Mouse (Mus musculus) neural tube, embryonic 15.5 days (tissue): ENCODE data around the gene Sytl3. TPM values are rescaled to one million over a fixed set of nuclear protein-coding genes. Genes with fewer than 3 reads are reported as not detected.
A peak's percentile ranks its signal among the peaks of the same experiment; 100 is the strongest.
"Not testable (repeated sequence)": the region's sequence is repeated elsewhere in the genome, so short reads cannot be mapped to it uniquely, and the experiment has no call there.

Source experiments
- ATAC-seq: fragments of 200-750 bp; cut with Nextera tagmentation; 2 replicates; pipeline ENCODE4 v1.8.0; 2017; ENCODE audit warnings: mild to moderate bottlenecking, moderate TSS enrichment, moderate library complexity; ENCODE audit not compliant: low FRiP score
- H3K27ac ChIP-seq: fragments of 300-500 bp; sonication (generic); replicated peaks from 2 replicates; pipeline ENCODE4 v1.5.1; 2015; ENCODE audit warnings: mild to moderate bottlenecking, inconsistent platforms
- H3K27me3 ChIP-seq: fragments of 300-500 bp; sonication (generic); replicated peaks from 2 replicates; pipeline ENCODE4 v1.6.1; 2015; ENCODE audit warnings: inconsistent platforms
- H3K36me3 ChIP-seq: fragments of 300-500 bp; sonication (generic); 2 replicates; pipeline ENCODE4 v1.6.1; 2015; ENCODE audit warnings: inconsistent platforms
- H3K4me1 ChIP-seq: fragments of 300-500 bp; sonication (generic); 2 replicates; pipeline ENCODE4 v1.6.1; 2015; ENCODE audit warnings: inconsistent platforms
- H3K4me2 ChIP-seq: fragments of 300-500 bp; sonication (generic); 2 replicates; pipeline ENCODE4 v1.6.1; 2015; ENCODE audit warnings: inconsistent platforms, mild to moderate bottlenecking, moderate library complexity
- H3K4me3 ChIP-seq: fragments of 300-500 bp; sonication (generic); replicated peaks from 2 replicates; pipeline ENCODE4 v1.5.1; 2015; ENCODE audit warnings: mild to moderate bottlenecking, inconsistent platforms
- H3K9ac ChIP-seq: fragments of 300-500 bp; sonication (generic); replicated peaks from 2 replicates; pipeline ENCODE4 v1.6.1; 2015; ENCODE audit warnings: mild to moderate bottlenecking, inconsistent platforms
- H3K9me3 ChIP-seq: fragments of 300-500 bp; sonication (generic); replicated peaks from 2 replicates; pipeline ENCODE4 v1.6.1; 2016; ENCODE audit warnings: inconsistent platforms
- WGBS: fragments of 180-500 bp; shearing (Covaris S2); methylation state at CpG from one replicate; pipeline ENCODE4 v1.1.7; 2015; ENCODE audit warnings: mixed read lengths; 5-methylcytosine and 5-hydroxymethylcytosine counted together
- polyA plus RNA-seq: library from polyadenylated mRNA; unstranded; fragments of >200 nt; fragmentation: Nextera tagmentation; extraction: Ambion mirVana; gene quantifications from 2 replicates; pipeline ENCODE4 v1.2.1, GENCODE M21; 2015

Sytl3 gene
- 1.2 and 7.0 TPM in 2 replicates for polyA plus RNA-seq

- H3K9me3 ChIP-seq, H3K27me3 ChIP-seq, H3K4me3 ChIP-seq, H3K36me3 ChIP-seq, ATAC-seq, H3K27ac ChIP-seq, H3K4me1 ChIP-seq, H3K9ac ChIP-seq, H3K4me2 ChIP-seq: not testable (repeated sequence)
- WGBS: 87% methylated on average over 4 of the region's 7 CpGs
Measured at GRCm38 (mm10) chr17:6658801-6659200, at the start of gene Sytl3. TSS of gene Sytl3 (plus strand) at chr17:6659093.

GRCm38 (mm10) chr17:6613524-6613923 lies 45.4 kb upstream of the Sytl3 start:
- H3K4me1 ChIP-seq, H3K4me2 ChIP-seq, H3K36me3 ChIP-seq, H3K9ac ChIP-seq, H3K27ac ChIP-seq, H3K4me3 ChIP-seq, H3K9me3 ChIP-seq, H3K27me3 ChIP-seq, ATAC-seq: not testable (repeated sequence)
- 45% methylated on average over 12 of the region's 14 CpGs for WGBS

DNA sequence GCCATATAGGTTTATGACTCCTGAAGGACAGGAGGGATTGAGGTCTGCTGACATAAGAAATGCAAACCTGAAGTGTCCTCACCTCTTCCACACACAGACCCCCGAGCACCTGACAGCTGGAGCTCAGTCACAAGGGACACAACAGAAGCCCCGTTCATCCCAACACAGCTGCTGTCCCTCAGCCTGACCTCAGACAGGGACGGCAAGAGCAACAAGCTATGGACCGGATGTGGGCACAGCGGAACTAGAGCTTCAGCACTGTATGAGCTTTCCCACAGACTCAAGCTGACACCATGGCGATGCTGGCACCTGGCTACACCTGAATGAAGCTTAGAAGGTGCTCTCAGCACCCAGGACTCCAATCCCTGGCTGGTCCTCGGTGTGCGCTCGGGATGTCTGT lies 44.6 kb upstream of the Sytl3 start:
- H3K36me3 ChIP-seq, H3K27me3 ChIP-seq, H3K4me2 ChIP-seq, H3K4me1 ChIP-seq, H3K9ac ChIP-seq, H3K4me3 ChIP-seq, H3K9me3 ChIP-seq, ATAC-seq, H3K27ac ChIP-seq: not testable (repeated sequence)
- 87% methylated on average over 4 of the region's 9 CpGs for WGBS

GRCm38 (mm10) chr17:6616731-6617130 lies 42.2 kb upstream of the Sytl3 start:
- not testable (repeated sequence) for H3K9me3 ChIP-seq, ATAC-seq, H3K4me1 ChIP-seq, H3K4me2 ChIP-seq, H3K36me3 ChIP-seq, H3K9ac ChIP-seq, H3K27ac ChIP-seq, H3K27me3 ChIP-seq, H3K4me3 ChIP-seq
- WGBS: 98% methylated on average over 9 of the region's 9 CpGs

DNA sequence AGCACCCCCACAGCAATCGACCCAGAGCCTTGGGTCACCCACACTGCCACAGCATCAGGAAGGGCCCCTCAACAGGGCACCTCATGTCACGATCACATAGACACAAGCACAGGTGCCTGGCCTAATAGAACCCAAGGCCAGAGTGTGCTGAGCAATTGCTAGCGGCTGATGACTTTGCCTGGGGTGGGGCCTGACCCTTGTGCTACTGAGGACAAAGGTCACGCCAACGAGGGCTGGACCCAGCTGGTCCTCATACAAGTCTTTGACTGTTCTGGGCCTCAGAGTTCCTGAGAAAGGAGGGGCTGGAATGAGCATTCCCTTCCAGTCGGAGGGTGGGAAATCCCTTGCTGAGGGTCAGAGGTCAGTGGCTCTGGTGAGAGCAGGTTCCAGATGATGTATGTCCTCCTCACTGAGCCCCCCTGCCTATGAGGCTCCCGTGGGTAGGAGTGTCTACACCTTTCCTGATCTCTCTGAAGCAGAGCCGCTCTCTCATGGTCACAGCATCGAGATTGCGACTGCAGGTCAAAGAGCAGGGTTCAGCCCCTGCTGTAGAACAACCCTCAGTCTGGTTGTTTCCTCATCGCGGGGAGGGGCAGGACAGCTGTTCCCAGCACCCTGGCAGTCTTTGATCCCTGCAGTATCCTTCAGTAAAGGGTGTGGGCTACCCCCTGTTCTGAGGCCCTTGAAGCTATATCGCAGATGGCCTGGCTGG lies 41.0 kb upstream of the Sytl3 start:
- not testable (repeated sequence) for H3K9ac ChIP-seq, H3K27ac ChIP-seq, H3K4me3 ChIP-seq, H3K36me3 ChIP-seq, H3K4me2 ChIP-seq, H3K27me3 ChIP-seq, H3K4me1 ChIP-seq, H3K9me3 ChIP-seq
- 55% methylated on average over 8 of the region's 13 CpGs for WGBS
- ATAC-seq: peak; percentile 46

- not testable (repeated sequence) for H3K4me2 ChIP-seq, H3K4me1 ChIP-seq, H3K9me3 ChIP-seq, ATAC-seq, H3K36me3 ChIP-seq, H3K4me3 ChIP-seq, H3K27me3 ChIP-seq, H3K9ac ChIP-seq, H3K27ac ChIP-seq
- WGBS: 85% methylated on average over 5 of the region's 5 CpGs
Measured at GRCm38 (mm10) chr17:6619271-6619670, 39.6 kb upstream of the Sytl3 start.

DNA sequence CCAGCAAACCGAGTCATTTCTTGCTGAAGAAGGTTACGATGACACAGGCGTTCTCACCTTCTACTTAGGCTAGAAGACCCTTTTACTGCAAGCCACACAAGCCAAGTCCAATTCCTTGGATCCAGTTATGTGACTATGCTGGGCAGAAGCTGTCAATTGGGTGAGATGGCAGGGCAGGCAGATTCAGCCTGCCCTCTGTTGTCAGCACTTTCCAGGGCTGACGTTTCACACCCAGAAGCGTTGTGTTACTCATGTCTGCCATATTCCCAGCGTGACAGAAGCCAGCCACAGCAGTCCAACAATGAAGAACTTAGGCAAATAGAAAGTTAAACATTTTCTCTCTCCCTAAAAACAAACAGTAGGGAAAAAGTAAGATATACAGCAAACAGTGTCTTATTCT lies 38.9 kb upstream of the Sytl3 start:
- not testable (repeated sequence) for H3K9ac ChIP-seq, H3K4me3 ChIP-seq, H3K27me3 ChIP-seq, H3K36me3 ChIP-seq, H3K9me3 ChIP-seq, H3K27ac ChIP-seq, H3K4me2 ChIP-seq, H3K4me1 ChIP-seq, ATAC-seq
- 76% methylated on average over 6 of the region's 6 CpGs for WGBS

GRCm38 (mm10) chr17:6620730-6621451 lies 38.0 kb upstream of the Sytl3 start:
- ATAC-seq: not testable (repeated sequence)

DNA sequence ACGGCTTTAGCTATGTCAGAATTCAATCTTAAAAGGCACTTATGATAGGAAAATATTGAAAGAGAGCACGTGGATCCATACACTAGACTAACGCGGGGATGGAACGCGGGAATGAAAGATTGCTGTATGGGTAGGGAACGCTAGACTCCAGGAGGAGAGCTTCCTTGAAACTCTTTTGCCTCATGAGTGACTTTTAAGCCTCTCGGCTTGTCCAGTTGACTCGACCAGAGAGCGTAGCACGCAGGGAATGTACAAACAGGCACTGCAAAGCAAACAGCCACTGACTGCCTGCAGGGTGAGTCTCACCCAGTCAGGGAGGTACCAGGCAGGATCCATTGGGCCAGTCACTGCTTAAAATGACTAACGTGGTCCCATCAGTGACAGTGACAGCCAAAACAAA lies 36.9 kb upstream of the Sytl3 start:
- ATAC-seq, H3K27ac ChIP-seq, H3K4me2 ChIP-seq, H3K36me3 ChIP-seq, H3K4me1 ChIP-seq, H3K27me3 ChIP-seq, H3K9me3 ChIP-seq, H3K9ac ChIP-seq, H3K4me3 ChIP-seq: not testable (repeated sequence)
- 89% methylated on average over 11 of the region's 12 CpGs for WGBS

More at GRCm38 (mm10) chr17:6620730-6621451, 38.0 kb upstream of the Sytl3 start:
- H3K4me3 ChIP-seq, H3K9me3 ChIP-seq, H3K27me3 ChIP-seq, H3K27ac ChIP-seq, H3K4me2 ChIP-seq, H3K9ac ChIP-seq, H3K4me1 ChIP-seq, H3K36me3 ChIP-seq: not testable (repeated sequence)
- WGBS: 80% methylated on average over 18 of the region's 20 CpGs

DNA sequence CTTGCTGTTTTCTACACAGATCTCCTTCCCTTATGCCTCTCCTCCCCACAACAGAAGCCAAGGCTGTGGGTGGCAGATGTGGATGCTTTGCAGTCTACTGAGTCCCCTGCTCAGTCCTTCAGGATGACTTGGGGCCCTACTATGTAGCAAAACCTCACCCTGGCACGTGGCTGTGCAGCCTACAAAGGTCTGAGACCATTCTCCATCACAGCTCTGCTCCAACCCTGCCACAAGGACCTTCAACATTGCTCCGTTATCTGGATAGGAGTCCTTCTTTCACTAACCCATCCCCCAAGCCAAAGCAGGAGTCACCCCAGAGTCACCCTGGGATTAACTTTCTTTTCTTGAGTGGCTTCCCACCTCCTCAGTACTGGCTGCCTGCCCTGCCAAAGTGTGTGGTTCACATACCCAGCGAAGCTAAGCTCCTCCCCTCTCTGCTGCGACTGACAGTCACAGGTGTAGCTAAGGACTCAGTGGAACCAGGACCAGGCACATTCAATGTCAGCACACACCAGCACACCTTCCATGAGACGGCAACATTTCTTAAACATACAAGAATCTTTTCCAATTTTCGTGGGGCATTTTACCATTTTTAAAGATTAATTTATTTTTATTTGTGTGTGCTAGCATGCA lies 33.9 kb upstream of the Sytl3 start:
- ATAC-seq, H3K4me1 ChIP-seq, H3K4me2 ChIP-seq, H3K9ac ChIP-seq, H3K4me3 ChIP-seq, H3K27ac ChIP-seq, H3K27me3 ChIP-seq, H3K9me3 ChIP-seq, H3K36me3 ChIP-seq: not testable (repeated sequence)
- WGBS: 61% methylated on average over 2 of the region's 6 CpGs

DNA sequence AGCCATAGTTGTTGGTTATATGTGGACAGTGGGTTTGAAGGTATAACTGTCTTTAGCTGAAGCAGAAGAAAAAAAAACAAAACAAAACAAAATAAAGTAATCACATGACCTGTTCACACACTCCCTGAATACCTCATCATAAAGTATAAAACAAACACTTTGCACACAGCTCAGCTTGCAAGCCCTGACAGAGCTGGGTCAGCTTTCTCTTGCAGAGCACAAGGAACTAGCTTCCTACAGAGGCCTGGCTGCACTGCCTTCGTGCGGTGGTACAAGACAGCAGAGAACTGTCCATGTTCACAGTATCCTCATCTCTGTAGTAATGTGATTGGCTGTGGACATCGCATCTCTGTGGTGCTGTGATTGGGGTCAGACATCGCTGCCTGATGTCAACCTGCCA lies 28.5 kb upstream of the Sytl3 start:
- not testable (repeated sequence) for H3K4me1 ChIP-seq, H3K9ac ChIP-seq, H3K36me3 ChIP-seq, H3K4me2 ChIP-seq, H3K27me3 ChIP-seq, H3K4me3 ChIP-seq, ATAC-seq, H3K27ac ChIP-seq, H3K9me3 ChIP-seq
- 90% methylated on average over 4 of the region's 4 CpGs for WGBS

- not testable (repeated sequence) for H3K4me3 ChIP-seq, H3K9ac ChIP-seq, H3K4me1 ChIP-seq, H3K27ac ChIP-seq, ATAC-seq, H3K27me3 ChIP-seq, H3K9me3 ChIP-seq, H3K4me2 ChIP-seq, H3K36me3 ChIP-seq
- WGBS: 91% methylated on average over 6 of the region's 6 CpGs
Measured at GRCm38 (mm10) chr17:6632850-6633249, 26.0 kb upstream of the Sytl3 start.
